Mouse (Mus musculus): ENCODE results near the gene Ndufv1.
"Not testable (repeated sequence)": the region's sequence is repeated elsewhere in the genome, so short reads cannot be mapped to it uniquely, and the experiment has no call there.

Ndufv1 gene

DNA sequence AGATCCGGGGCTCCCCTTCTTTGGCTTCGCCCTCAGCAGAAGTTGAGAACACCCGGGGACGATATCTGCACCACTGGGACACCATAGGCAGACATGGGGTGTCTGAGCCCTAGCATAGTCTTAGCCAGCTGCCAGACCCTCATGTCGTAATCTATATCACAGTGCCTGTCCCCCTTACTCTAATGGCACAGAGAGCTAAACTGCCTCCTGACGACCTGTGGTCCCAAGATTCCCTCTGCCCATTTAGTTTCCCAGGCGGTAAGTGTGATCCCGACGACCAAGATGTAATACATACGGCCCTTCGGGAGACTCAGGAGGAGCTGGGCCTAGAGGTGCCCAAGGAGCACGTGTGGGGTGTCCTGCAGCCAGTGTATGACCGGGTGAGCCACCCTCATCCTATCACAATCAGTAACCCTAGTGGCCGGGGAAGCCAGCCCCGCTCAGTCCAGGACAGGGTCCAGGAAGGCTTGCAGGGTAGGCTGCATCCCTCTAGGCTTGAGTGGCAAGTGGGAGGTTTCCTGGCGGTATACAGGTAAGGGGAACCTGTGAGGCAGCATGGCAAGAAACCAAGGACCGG is 11.6 kb downstream of the Ndufv1 start:
- peak in 1 of 2 experiments; percentile 36 for DNase-seq

GRCm38 (mm10) chr19:4000119-4000900 is 12.3 kb downstream of the Ndufv1 start, which contains the start of the genes Nudt8 and Gm49405:
Gene Nudt8, plus strand, starts transcription at chr19:4000580.
Gene Gm49405, plus strand, starts transcription at chr19:4000626.
- peak; percentile 95 to 99 for DNase-seq

- no peak for DNase-seq
Observed at GRCm38 (mm10) chr19:3999121-3999730, 13.4 kb downstream of the Ndufv1 start.

GRCm38 (mm10) chr19:3998335-3998734 is 14.3 kb downstream of the Ndufv1 start:
- no peak for DNase-seq

DNA sequence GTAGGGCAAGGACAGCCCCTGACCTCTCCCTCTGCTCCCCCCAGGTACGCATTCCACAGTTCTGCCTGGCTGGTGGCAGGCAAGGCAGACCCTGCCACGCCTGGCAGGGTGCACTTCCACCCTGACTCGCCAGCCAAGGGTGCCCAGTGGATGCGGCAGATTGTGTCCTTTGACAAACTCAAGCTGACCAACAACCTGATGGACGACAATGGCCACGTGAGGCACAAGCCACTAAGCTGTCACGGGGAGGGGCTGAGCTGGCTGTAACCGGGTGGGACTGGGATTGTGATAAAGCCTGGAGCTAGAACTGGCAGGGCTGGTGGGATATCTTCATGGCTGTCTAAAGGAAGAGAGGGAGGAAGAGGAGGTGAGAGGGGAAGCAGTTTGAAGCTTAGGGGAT is 15.4 kb downstream of the Ndufv1 start:
- DNase-seq: no peak

GRCm38 (mm10) chr19:3996747-3997146 is 15.9 kb downstream of the Ndufv1 start:
- no peak for DNase-seq

GRCm38 (mm10) chr19:3996106-3996505 is 16.5 kb downstream of the Ndufv1 start:
- DNase-seq: no peak

GRCm38 (mm10) chr19:3995505-3995904 is 17.1 kb downstream of the Ndufv1 start:
- DNase-seq: no peak

GRCm38 (mm10) chr19:3994932-3995331 is 17.7 kb downstream of the Ndufv1 start:
- DNase-seq: no peak

GRCm38 (mm10) chr19:3992416-3992815 is 20.2 kb downstream of the Ndufv1 start, which contains the start of gene Tbx10:
Gene Tbx10, plus strand, starts transcription at chr19:3992752.
- no peak for DNase-seq

DNA sequence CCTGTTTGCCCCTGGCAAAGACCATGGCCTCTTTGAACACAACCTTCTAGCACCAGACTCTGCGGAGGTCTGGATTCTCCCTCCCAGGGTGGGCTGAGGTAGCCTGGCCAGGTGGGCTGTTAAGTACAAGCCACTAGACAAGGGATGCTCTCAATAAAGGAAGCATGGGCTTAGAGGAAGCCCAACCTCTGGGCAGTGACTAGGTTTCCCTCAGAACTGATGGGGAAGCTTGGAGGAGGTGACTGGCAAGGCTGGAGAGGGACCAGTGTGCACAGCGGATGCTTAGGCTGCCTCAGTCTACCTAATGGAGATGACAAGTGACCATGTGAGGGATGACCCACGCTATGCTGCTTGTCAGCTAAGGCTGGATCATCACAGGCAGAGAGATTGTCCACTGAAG is 20.6 kb downstream of the Ndufv1 start:
- DNase-seq: no peak

GRCm38 (mm10) chr19:3991562-3991961 is 21.0 kb downstream of the Ndufv1 start:
- no peak for DNase-seq

DNA sequence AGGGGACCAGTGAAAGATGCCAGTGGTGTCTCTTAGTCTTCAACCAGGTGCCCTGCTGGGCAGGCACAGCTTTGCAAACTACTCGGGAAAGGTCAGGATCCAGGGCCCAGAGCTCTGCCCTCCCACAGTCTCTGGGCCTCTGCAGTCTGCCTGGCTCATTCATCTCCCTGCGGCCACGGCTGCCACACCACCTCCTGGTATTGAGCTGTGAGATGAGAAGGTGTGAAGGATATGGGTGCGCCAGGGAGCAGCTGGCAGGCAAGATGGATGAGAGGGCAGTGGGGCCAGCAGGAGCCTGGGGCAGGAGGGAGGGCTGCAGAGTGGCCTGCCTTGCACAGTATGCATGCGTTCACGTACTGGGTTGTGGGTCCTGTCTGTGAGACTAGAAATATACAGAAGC is 21.8 kb downstream of the Ndufv1 start:
- no peak for DNase-seq

GRCm38 (mm10) chr19:3988750-3989149 is 23.9 kb downstream of the Ndufv1 start:
- DNase-seq: no peak

- DNase-seq: no peak
Observed at GRCm38 (mm10) chr19:3988066-3988465, 24.5 kb downstream of the Ndufv1 start.

- DNase-seq: no peak
Observed at GRCm38 (mm10) chr19:3986334-3986733, 26.3 kb downstream of the Ndufv1 start, which contains the start of gene Acy3. Gene Acy3, plus strand, starts transcription at chr19:3986570.

- DNase-seq: no peak
Observed at GRCm38 (mm10) chr19:3985261-3985681, 27.3 kb downstream of the Ndufv1 start.

DNA sequence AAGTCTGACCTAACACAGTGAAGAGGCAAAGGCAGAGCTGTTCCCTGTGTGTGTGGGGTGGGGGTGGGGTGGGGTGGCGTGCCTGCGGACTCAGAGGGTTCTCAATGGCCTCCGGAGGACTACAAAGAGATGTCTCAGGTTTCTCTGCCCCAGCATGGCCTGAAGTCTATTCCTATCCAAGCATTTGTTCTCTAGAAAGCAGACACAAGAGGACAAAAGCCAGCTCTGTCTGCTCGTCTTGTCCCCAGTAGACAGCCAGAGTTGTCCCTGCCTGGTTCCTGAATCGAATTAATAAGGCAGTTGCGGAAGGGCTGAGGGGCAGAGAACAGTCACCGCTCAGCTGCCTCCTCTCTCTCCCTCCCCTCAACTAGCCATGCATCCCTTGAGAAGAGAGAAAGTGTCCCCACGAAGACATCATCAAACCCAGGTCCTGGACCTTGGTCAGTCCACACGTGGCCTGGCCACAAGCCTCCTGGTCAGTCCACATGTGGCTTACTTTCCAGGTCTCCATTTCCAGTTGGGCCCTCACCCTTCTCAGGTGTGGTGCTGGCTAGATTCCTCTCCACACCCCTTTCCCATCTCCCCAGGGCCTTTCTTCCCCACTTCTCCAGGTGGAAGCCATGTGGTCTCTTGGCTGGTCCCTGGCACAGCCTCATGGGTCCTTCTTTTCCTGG is 28.9 kb downstream of the Ndufv1 start:
- no peak for DNase-seq

GRCm38 (mm10) chr19:3980917-3981316 is 31.7 kb downstream of the Ndufv1 start:
- no peak for DNase-seq

DNA sequence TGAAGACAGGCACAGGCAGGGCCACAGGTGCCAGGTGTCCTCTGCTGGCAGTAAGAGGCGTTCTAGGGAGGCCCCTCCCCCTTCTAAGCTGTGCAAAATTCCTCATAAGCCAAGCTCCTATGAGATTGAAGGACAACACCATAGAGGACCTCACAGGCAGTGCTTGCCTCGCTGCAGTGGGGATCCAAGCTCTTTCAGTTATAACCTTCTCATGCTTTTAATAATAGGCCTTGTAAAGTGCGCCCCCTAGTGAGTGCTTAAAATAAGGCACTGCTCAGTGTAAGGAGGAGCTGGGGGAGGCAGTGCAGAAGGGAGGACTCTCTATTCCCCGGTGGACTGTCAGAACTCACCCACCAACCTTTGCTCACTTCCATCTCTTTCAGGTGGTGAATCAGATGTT is 32.3 kb downstream of the Ndufv1 start:
- DNase-seq: peak; percentile 84 to 85

- no peak for DNase-seq
Observed at GRCm38 (mm10) chr19:3975866-3976265, 36.7 kb downstream of the Ndufv1 start.

GRCm38 (mm10) chr19:3974608-3975007 is 38.0 kb downstream of the Ndufv1 start:
- not testable (repeated sequence) for DNase-seq

DNA sequence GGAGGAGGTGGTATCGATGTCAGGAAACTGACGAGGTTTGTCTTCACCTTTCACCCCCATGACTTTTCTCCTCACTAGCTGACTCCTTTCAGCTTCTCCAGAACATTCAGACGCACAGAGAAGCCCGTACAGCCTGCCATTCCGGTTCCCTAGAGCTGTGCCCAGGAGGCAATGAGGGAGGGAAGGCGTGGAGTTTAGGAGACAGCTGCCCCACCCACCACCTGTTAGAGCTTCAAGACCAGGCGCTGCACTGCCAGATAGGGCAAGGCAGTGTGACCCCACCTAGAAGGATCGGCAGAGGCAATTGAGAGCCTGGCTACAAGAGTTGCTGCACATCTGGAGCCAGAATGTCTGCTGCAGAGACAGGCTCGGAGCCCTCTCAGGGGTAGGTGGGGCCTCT is 40.4 kb downstream of the Ndufv1 start, which contains the start of gene Aldh3b2:
Aldh3b2 (plus strand) TSS at position 100 of the 400 bp plus-strand sequence.
- DNase-seq: no peak
